Comparison of ENCODE assay signal across 11 mouse cellular contexts in the genomic region with DNA sequence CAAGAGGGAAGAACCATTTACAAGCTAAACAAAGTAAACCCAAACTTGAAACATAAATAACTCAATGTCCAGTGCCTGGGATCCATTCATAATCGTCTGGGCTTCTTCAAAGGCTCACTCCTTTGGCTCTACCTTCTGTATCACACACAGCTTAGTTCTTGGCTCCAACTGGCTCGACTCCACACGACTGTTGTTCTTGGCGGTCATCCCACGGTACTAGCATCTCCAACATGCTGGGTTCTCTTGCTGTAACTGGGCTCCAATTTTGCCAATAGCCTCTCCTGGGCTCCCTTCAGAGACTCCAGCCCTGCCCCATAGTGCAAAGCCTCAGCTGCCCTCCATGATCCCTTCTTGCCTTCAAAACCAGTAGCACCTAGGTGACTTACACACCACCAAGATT.
DNase-seq lines count a peak whose midpoint lies in the region; ATAC-seq lines count a peak whose summit lies in the region.
"Had no signal": no experiment of that assay in that cellular context is flagged by ENCODE, and none has a peak within 500 bp of the region (broad histone marks: within the 10 kb centered on the region; RNA-seq: fewer than 3 reads in every experiment).

No protein-coding gene starts in this region.

- 0 out of 2 replicates have a peak, but pooled peaks cover 8% of the 10 kb centered on the region for H3K9me3 ChIP-seq in heart, embryonic 12.5 days (replicated peaks)
- H3K9me3 ChIP-seq in limb, embryonic 11.5 days (ENCODE audit: control insufficient read depth, low read length) = no peaks in the 10 kb centered on the region; the same call in 1 of the 2 replicates
- no peaks in the 10 kb centered on the region for H3K9me3 ChIP-seq in limb, embryonic 10.5 days (replicated peaks)

- H3K4me1 ChIP-seq in heart, embryonic 12.5 days (replicated peaks) = no peaks in the 10 kb centered on the region
- no peaks in the 10 kb centered on the region for H3K4me1 ChIP-seq in limb, embryonic 11.5 days (ENCODE audit: control insufficient read depth, insufficient read depth, low read length)
- H3K4me1 ChIP-seq in limb, embryonic 10.5 days = peaks cover 3% of the 10 kb centered on the region; the same call in 1 of the 2 replicates
- H3K4me1 ChIP-seq: limb, embryonic 13.5 days had no signal

- H3K4me3 ChIP-seq in heart, embryonic 12.5 days = no peak overlapping the region
- no peak overlapping the region for H3K4me3 ChIP-seq in limb, embryonic 11.5 days (ENCODE audit: low read depth, low read length)
- H3K4me3 ChIP-seq in limb, embryonic 10.5 days = no peak overlapping the region
- H3K4me3 ChIP-seq: limb, embryonic 13.5 days had no signal

- no peak overlapping the region for H3K9ac ChIP-seq in heart, embryonic 12.5 days
- H3K9ac ChIP-seq in limb, embryonic 11.5 days (ENCODE audit: low read length) = no peak overlapping the region
- H3K9ac ChIP-seq: limb, embryonic 13.5 days had no signal

- no peak overlapping the region for H3K27ac ChIP-seq in heart, embryonic 12.5 days (ENCODE audit: poor library complexity, severe bottlenecking)
- H3K27ac ChIP-seq in limb, embryonic 11.5 days (replicated peaks; ENCODE audit: low read depth, low read length) = no peak overlapping the region
- no peak overlapping the region for H3K27ac ChIP-seq in limb, embryonic 10.5 days
- H3K27ac ChIP-seq: kidney, postnatal 0 days; limb, embryonic 13.5 days had no signal

- no peaks in the 10 kb centered on the region for H3K36me3 ChIP-seq in heart, embryonic 12.5 days
- H3K36me3 ChIP-seq in limb, embryonic 11.5 days (ENCODE audit: control insufficient read depth, insufficient read depth, low read length) = no peaks in the 10 kb centered on the region
- H3K36me3 ChIP-seq in limb, embryonic 10.5 days = no peaks in the 10 kb centered on the region
- H3K36me3 ChIP-seq: limb, embryonic 13.5 days had no signal

- H3K27me3 ChIP-seq in heart, embryonic 12.5 days (replicated peaks) = no peaks in the 10 kb centered on the region
- no peaks in the 10 kb centered on the region for H3K27me3 ChIP-seq in limb, embryonic 11.5 days (ENCODE audit: control insufficient read depth, insufficient read depth, low read length)
- no peaks in the 10 kb centered on the region for H3K27me3 ChIP-seq in limb, embryonic 10.5 days (ENCODE audit: low read depth, poor library complexity, severe bottlenecking)
- H3K27me3 ChIP-seq: limb, embryonic 13.5 days had no signal

- ATAC-seq in heart, embryonic 12.5 days (ENCODE audit: insufficient number of reproducible peaks, low FRiP score) = no peak
- ATAC-seq in limb, embryonic 11.5 days (ENCODE audit: insufficient number of reproducible peaks, low FRiP score, low TSS enrichment, low read depth) = no peak

- H3K4me2 ChIP-seq in heart, embryonic 12.5 days = no peak overlapping the region
- H3K4me2 ChIP-seq in limb, embryonic 11.5 days (ENCODE audit: low read depth, severe bottlenecking) = no peak overlapping the region
- H3K4me2 ChIP-seq: limb, embryonic 13.5 days had no signal

- peak; percentile 14 to 26 for DNase-seq in heart, adult 18-20 months
- DNase-seq in limb, embryonic 11.5 days (ENCODE audit: low spot score) = peak; percentile 9
- DNase-seq in limb, embryonic 10.5 days (ENCODE audit: low spot score) = no peak
- DNase-seq in adrenal gland, postnatal 10 days = peak; percentile 61
- DNase-seq in kidney, postnatal 14 days = peak; percentile 4
- no peak for DNase-seq in embryo, embryonic 10.5 days (ENCODE audit: low spot score)
- DNase-seq: gastrocnemius, postnatal 36 days; heart, postnatal 4 days had no signal

- 68% methylated on average over 5 of the region's 5 CpGs for WGBS in heart, embryonic 12.5 days
- 88% methylated on average over 5 of the region's 5 CpGs for WGBS in limb, embryonic 11.5 days
- WGBS in limb, embryonic 10.5 days = 90% methylated on average over 5 of the region's 5 CpGs

Comparison
In these comparisons a context has a peak if more than half of its experiments do, and no peak if none do; other contexts are left out.
1. DNase-seq: peak in heart, adult 18-20 months (2 of 2), limb, embryonic 11.5 days (single experiment), adrenal gland, postnatal 10 days (single experiment) and kidney, postnatal 14 days (single experiment); none in limb, embryonic 10.5 days (single experiment) and embryo, embryonic 10.5 days (single experiment).